12 mouse cellular contexts compared by ENCODE assay signal in the genomic region with DNA sequence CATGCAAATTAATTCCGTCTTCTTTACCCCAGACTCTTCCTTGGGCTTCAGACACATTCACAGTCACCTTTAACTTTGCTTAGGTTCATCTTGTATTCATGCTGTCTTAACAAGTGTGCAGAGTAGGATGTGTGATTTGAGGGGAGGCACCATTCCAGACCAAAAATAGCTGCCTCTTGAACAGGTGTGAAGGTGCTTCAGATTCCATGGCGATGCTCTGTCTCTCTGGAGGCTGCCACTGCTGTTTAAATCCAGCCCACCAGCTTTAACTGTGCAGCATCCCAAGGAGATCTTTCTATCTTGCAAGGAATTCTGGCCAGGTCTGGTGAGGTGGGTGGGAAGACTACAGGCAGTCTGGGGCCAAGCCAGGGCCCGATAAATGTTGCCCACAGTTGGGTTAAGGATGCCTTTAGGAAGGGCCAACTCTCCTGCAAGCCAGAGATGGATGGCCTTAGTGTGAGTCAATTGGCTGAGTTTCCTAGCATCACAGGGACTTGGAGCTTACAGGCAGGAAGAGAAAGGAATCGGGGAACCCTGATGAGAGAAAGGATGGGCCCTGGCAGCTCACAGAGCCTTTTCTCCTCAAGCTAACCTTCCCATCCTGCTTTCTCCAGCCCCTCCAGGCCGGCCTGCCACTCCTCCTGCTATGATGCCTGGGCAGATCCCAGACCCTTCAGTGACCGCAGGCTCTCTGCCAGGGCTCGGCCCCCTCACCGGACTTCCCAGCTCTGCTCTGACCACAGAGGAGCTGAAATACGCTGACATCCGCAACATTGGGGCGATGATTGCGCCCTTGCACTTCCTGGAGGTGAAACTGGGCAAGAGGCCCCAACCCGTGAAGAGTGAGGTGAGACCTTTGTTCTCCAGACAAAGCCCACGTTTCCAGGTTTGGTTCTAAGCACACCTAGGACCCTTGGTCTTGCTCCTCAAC. TPM values are rescaled to one million over a fixed set of nuclear protein-coding genes. Genes with fewer than 3 reads are reported as not detected.
DNase-seq lines count a peak whose midpoint lies in the region; TF ChIP-seq lines count a peak whose summit lies in the region.
"Had no signal": no experiment of that assay in that cellular context is flagged by ENCODE, and none has a peak within 500 bp of the region (broad histone marks: within the 10 kb centered on the region; RNA-seq: fewer than 3 reads in every experiment).

No protein-coding gene starts in this region.

- no peak for TF ChIP-seq POLR2A in kidney, adult 2 months (IDR thresholded peaks at IDR 0.05; ENCODE audit: low read depth, low read length)

- peaks cover 6% of the 10 kb centered on the region; the same call in 1 of the 2 replicates for H3K4me1 ChIP-seq in kidney, adult 2 months (ENCODE audit: control insufficient read depth, insufficient read depth, low read length)

- 83% methylated on average over 14 of the region's 14 CpGs for WGBS in kidney, adult 2 months

- no peak overlapping the region for H3K27ac ChIP-seq in kidney, adult 2 months (ENCODE audit: insufficient read depth, low read depth, low read length)
- H3K27ac ChIP-seq: midbrain, embryonic 10.5 days; neural tube, embryonic 13.5 days had no signal

- TF ChIP-seq CTCF in kidney, adult 2 months (conservative IDR thresholded peaks at IDR 0.05; ENCODE audit: insufficient read depth, insufficient read length, low read depth, low read length): no peak

- no peak overlapping the region for H3K4me3 ChIP-seq in kidney, adult 2 months (ENCODE audit: insufficient read depth, low read depth, low read length)
- H3K4me3 ChIP-seq: midbrain, embryonic 10.5 days; neural tube, embryonic 13.5 days had no signal

- no peaks in the 10 kb centered on the region for H3K27me3 ChIP-seq in kidney, adult 2 months (replicated peaks; ENCODE audit: control insufficient read depth, insufficient read depth, low read length)
- H3K27me3 ChIP-seq: CH12.LX; neural tube, embryonic 13.5 days had no signal

- peak; percentile 31 for DNase-seq in kidney, adult 2 months
- no peak for DNase-seq in kidney, adult 11 months
- peak; percentile 57 for DNase-seq in right cerebral cortex, adult 18-20 months
- no peak for DNase-seq in right cerebral cortex, adult 2 months (ENCODE audit: low spot score in 2 of 2)
- peak; percentile 47 to 73 for DNase-seq in cerebellum, postnatal 14 days
- no peak for DNase-seq in adrenal gland, adult 8-10 months
- DNase-seq in embryo, embryonic 9.5 days (ENCODE audit: extremely low spot score): no peak
- DNase-seq: adrenal gland, adult 2 months; lung, embryonic 14.5 days had no signal

- no peaks in the 10 kb centered on the region for H3K36me3 ChIP-seq in kidney, adult 2 months (ENCODE audit: control insufficient read depth, insufficient read depth, low read length)

RNA-seq across cellular contexts. Expression of a gene that starts 9.0 kb away (rescaled TPM):
- polyA plus RNA-seq in kidney, adult 2 months (2012; rRNA removed): 6.2 and 7.7 TPM in 2 replicates
- 10 to 100 TPM; 13.0 to 20.5 (median 15.2) TPM for total RNA-seq in adrenal gland, adult 8-10 months (2022)

Comparison
In these comparisons a context has a peak if more than half of its experiments do, and no peak if none do; other contexts are left out.
1. DNase-seq: peak in kidney, adult 2 months (single experiment), right cerebral cortex, adult 18-20 months (single experiment) and cerebellum, postnatal 14 days (2 of 2); none in kidney, adult 11 months (single experiment), right cerebral cortex, adult 2 months (0 of 2), adrenal gland, adult 8-10 months (single experiment) and embryo, embryonic 9.5 days (single experiment).